Mouse (Mus musculus): ENCODE results near the gene Mapk3. TPM values are rescaled to one million over a fixed set of nuclear protein-coding genes. Genes with fewer than 3 reads are reported as not detected.

Mapk3 gene
- polyA plus RNA-seq, 1 experiment from 2014 or later: 63.6 TPM

GRCm38 (mm10) chr7:126799468-126800268 lies 40.3 kb downstream of the Mapk3 start:
- Histone ChIP-seq H3K27me3 (no peaks in the 10 kb centered on the region), H3K4me2 (replicated peaks) (peak overlapping the region; percentile 82), H3K4me3 (peak overlapping the region; percentile 87), H3K36me3 (peaks cover 36% of the 10 kb centered on the region), H3K9me3 (replicated peaks) (no peaks in the 10 kb centered on the region), H3K4me1 (peaks cover 41% of the 10 kb centered on the region), H3K9ac (peak overlapping the region; percentile 92), H3K27ac (peak overlapping the region; percentile 96)
- 2% methylated on average over 36 of the region's 38 CpGs for WGBS
- peak; percentile 93 for ATAC-seq (ENCODE audit: low FRiP score)

GRCm38 (mm10) chr7:126800269-126801056 lies 41.1 kb downstream of the Mapk3 start:
- Histone ChIP-seq H3K9me3 (replicated peaks) (no peaks in the 10 kb centered on the region), H3K9ac (peak overlapping the region; percentile 92), H3K36me3 (peaks cover 28% of the 10 kb centered on the region), H3K4me3 (peak overlapping the region; percentile 87), H3K4me1 (peaks cover 41% of the 10 kb centered on the region), H3K27ac (peak overlapping the region; percentile 96), H3K27me3 (no peaks in the 10 kb centered on the region), H3K4me2 (replicated peaks) (peak overlapping the region; percentile 82)
- no peak for ATAC-seq (ENCODE audit: low FRiP score)
- WGBS: 59% methylated on average over 5 of the region's 5 CpGs

GRCm38 (mm10) chr7:126801057-126801422 lies 41.6 kb downstream of the Mapk3 start:
- no peak overlapping the region for H3K9ac ChIP-seq
- 95% methylated on average over 16 of the region's 16 CpGs for WGBS

GRCm38 (mm10) chr7:126802134-126802889 lies 42.9 kb downstream of the Mapk3 start:
- Histone ChIP-seq H3K27me3 (no peaks in the 10 kb centered on the region), H3K4me1 (peaks cover 23% of the 10 kb centered on the region), H3K9me3 (replicated peaks) (no peaks in the 10 kb centered on the region), H3K9ac (no peak overlapping the region), H3K27ac (no peak overlapping the region), H3K36me3 (peaks cover 12% of the 10 kb centered on the region), H3K4me2 (replicated peaks) (no peak overlapping the region), H3K4me3 (no peak overlapping the region)
- WGBS: 87% methylated on average over 11 of the region's 11 CpGs
- no peak for ATAC-seq (ENCODE audit: low FRiP score)

More at GRCm38 (mm10) chr7:126801057-126801422, 41.6 kb downstream of the Mapk3 start:
- no peak for ATAC-seq (ENCODE audit: low FRiP score)
- Histone ChIP-seq H3K27me3 (no peaks in the 10 kb centered on the region), H3K9me3 (replicated peaks) (no peaks in the 10 kb centered on the region), H3K4me3 (no peak overlapping the region), H3K36me3 (peaks cover 23% of the 10 kb centered on the region), H3K27ac (no peak overlapping the region), H3K4me1 (peaks cover 35% of the 10 kb centered on the region), H3K4me2 (replicated peaks) (no peak overlapping the region)

- H3K36me3 ChIP-seq: peaks cover 10% of the 10 kb centered on the region; the same call in 1 of the 2 replicates
- H3K9ac ChIP-seq: no peak overlapping the region
- H3K4me3 ChIP-seq: no peak overlapping the region
- no peaks in the 10 kb centered on the region for H3K9me3 ChIP-seq (replicated peaks)
- no peak overlapping the region for H3K4me2 ChIP-seq (replicated peaks)
- WGBS: 91% methylated on average over 6 of the region's 6 CpGs
- no peaks in the 10 kb centered on the region for H3K27me3 ChIP-seq
- ATAC-seq (ENCODE audit: low FRiP score): no peak
- H3K27ac ChIP-seq: no peak overlapping the region
- H3K4me1 ChIP-seq: peaks cover 22% of the 10 kb centered on the region
Measured at GRCm38 (mm10) chr7:126803181-126803580, 43.8 kb downstream of the Mapk3 start.

- peaks cover 10% of the 10 kb centered on the region; the same call in 1 of the 2 replicates for H3K36me3 ChIP-seq
Measured at GRCm38 (mm10) chr7:126803751-126804150, 44.4 kb downstream of the Mapk3 start.

GRCm38 (mm10) chr7:126806956-126807355 lies 47.6 kb downstream of the Mapk3 start:
- ATAC-seq (ENCODE audit: low FRiP score): no peak
- H3K27ac ChIP-seq: no peak overlapping the region
- peaks cover 17% of the 10 kb centered on the region for H3K4me1 ChIP-seq
- H3K27me3 ChIP-seq: no peaks in the 10 kb centered on the region
- peaks cover 10% of the 10 kb centered on the region; the same call in 1 of the 2 replicates for H3K36me3 ChIP-seq
- no peaks in the 10 kb centered on the region for H3K9me3 ChIP-seq (replicated peaks)
- H3K4me2 ChIP-seq (replicated peaks): no peak overlapping the region
- H3K9ac ChIP-seq: no peak overlapping the region
- H3K4me3 ChIP-seq: no peak overlapping the region
- WGBS: 82% methylated on average over 6 of the region's 6 CpGs

More at GRCm38 (mm10) chr7:126803751-126804150, 44.4 kb downstream of the Mapk3 start:
- no peak overlapping the region for H3K27ac ChIP-seq
- no peak overlapping the region for H3K4me2 ChIP-seq (replicated peaks)
- H3K4me3 ChIP-seq: no peak overlapping the region
- no peaks in the 10 kb centered on the region for H3K9me3 ChIP-seq (replicated peaks)
- ATAC-seq (ENCODE audit: low FRiP score): no peak
- no peaks in the 10 kb centered on the region for H3K27me3 ChIP-seq
- no peak overlapping the region for H3K9ac ChIP-seq
- peaks cover 25% of the 10 kb centered on the region for H3K4me1 ChIP-seq

GRCm38 (mm10) chr7:126807405-126807804 lies 48.0 kb downstream of the Mapk3 start:
- 70% methylated on average over 4 of the region's 4 CpGs for WGBS
- H3K9ac ChIP-seq: peak overlapping the region; percentile 83; the same call in 1 of the 2 replicates
- peaks cover 10% of the 10 kb centered on the region; the same call in 1 of the 2 replicates for H3K36me3 ChIP-seq
- H3K4me1 ChIP-seq: peaks cover 17% of the 10 kb centered on the region
- H3K9me3 ChIP-seq (replicated peaks): no peaks in the 10 kb centered on the region
- H3K4me2 ChIP-seq (replicated peaks): peak overlapping the region; percentile 91
- H3K27me3 ChIP-seq: no peaks in the 10 kb centered on the region
- no peak for ATAC-seq (ENCODE audit: low FRiP score)
- peak overlapping the region; percentile 64; the same call in 1 of the 2 replicates for H3K4me3 ChIP-seq
- no peak overlapping the region for H3K27ac ChIP-seq

- Histone ChIP-seq H3K27me3 (no peaks in the 10 kb centered on the region), H3K27ac (peak overlapping the region; percentile 77), H3K9me3 (replicated peaks) (no peaks in the 10 kb centered on the region), H3K4me2 (replicated peaks) (peak overlapping the region; percentile 91), H3K36me3 (peaks cover 4% of the 10 kb centered on the region; the same call in 1 of the 2 replicates), H3K4me3 (peak overlapping the region; percentile 64), H3K4me1 (peaks cover 17% of the 10 kb centered on the region), H3K9ac (peak overlapping the region; percentile 83)
- under 1% methylated on average over 43 of the region's 43 CpGs for WGBS
- peak; percentile 90 for ATAC-seq (ENCODE audit: low FRiP score)
Measured at GRCm38 (mm10) chr7:126808703-126809455, 49.5 kb downstream of the Mapk3 start.

- peaks cover 17% of the 10 kb centered on the region for H3K4me1 ChIP-seq
- H3K4me3 ChIP-seq: no peak overlapping the region
- no peak for ATAC-seq (ENCODE audit: low FRiP score)
- H3K9me3 ChIP-seq (replicated peaks): no peaks in the 10 kb centered on the region
- no peaks in the 10 kb centered on the region for H3K27me3 ChIP-seq
- H3K27ac ChIP-seq: no peak overlapping the region
- no peaks in the 10 kb centered on the region for H3K36me3 ChIP-seq
- 0 out of 2 replicates have a peak overlapping the region, but pooled peaks have one; percentile 91 for H3K4me2 ChIP-seq (replicated peaks)
- peak overlapping the region; percentile 83; the same call in 1 of the 2 replicates for H3K9ac ChIP-seq
- 59% methylated on average over 5 of the region's 5 CpGs for WGBS
Measured at GRCm38 (mm10) chr7:126809723-126810369, 50.4 kb downstream of the Mapk3 start.

Measured in hindbrain, embryonic 12.5 days (tissue).